Mouse (Mus musculus): ENCODE data around the gene Rpp21. TPM values are rescaled to one million over a fixed set of nuclear protein-coding genes. Genes with fewer than 3 reads are reported as not detected.
"Not testable (repeated sequence)": the region's sequence is repeated elsewhere in the genome, so short reads cannot be mapped to it uniquely, and the experiment has no call there.

Rpp21 gene
- polyA plus RNA-seq, 1 experiment from 2014 or later, result 73.2 TPM

- no peak overlapping the region for H3K4me2 ChIP-seq (ENCODE audit: low read depth, low read length)
- WGBS, result 33% methylated on average over 5 of the region's 5 CpGs
- no peak for ATAC-seq (replicated peaks; ENCODE audit: extremely low read depth, insufficient read depth, low FRiP score)
Measured at GRCm38 (mm10) chr17:36244031-36244430, 13.8 kb downstream of the Rpp21 start.

GRCm38 (mm10) chr17:36240637-36241213, 17.1 kb downstream of the Rpp21 start:
- no peak for ATAC-seq (replicated peaks; ENCODE audit: extremely low read depth, insufficient read depth, low FRiP score)
- H3K27ac ChIP-seq (ENCODE audit: low read length), result no peak overlapping the region
- H3K27me3 ChIP-seq (ENCODE audit: control insufficient read depth, insufficient read depth, low read length), result peaks cover 21% of the 10 kb centered on the region
- peaks cover 5% of the 10 kb centered on the region; the same call in 1 of the 2 replicates for H3K4me1 ChIP-seq (ENCODE audit: control insufficient read depth, insufficient read depth, low read length)
- H3K9ac ChIP-seq (ENCODE audit: low read length), result no peak overlapping the region
- 10% methylated on average over 5 of the region's 5 CpGs for WGBS
- no peaks in the 10 kb centered on the region for H3K36me3 ChIP-seq (ENCODE audit: control insufficient read depth, insufficient read depth)
- H3K9me3 ChIP-seq (replicated peaks; ENCODE audit: control insufficient read depth, low read length), result no peaks in the 10 kb centered on the region
- H3K4me3 ChIP-seq (ENCODE audit: low read length), result no peak overlapping the region
- H3K4me2 ChIP-seq (ENCODE audit: low read depth, low read length), result peak overlapping the region; percentile 10; the same call in 1 of the 2 replicates

More at GRCm38 (mm10) chr17:36244031-36244430, 13.8 kb downstream of the Rpp21 start:
- Histone ChIP-seq H3K9ac (ENCODE audit: low read length) (no peak overlapping the region), H3K27ac (ENCODE audit: low read length) (no peak overlapping the region), H3K9me3 (replicated peaks; ENCODE audit: control insufficient read depth, low read length) (no peaks in the 10 kb centered on the region), H3K36me3 (ENCODE audit: control insufficient read depth, insufficient read depth) (no peaks in the 10 kb centered on the region), H3K27me3 (ENCODE audit: control insufficient read depth, insufficient read depth, low read length) (peaks cover 7% of the 10 kb centered on the region; the same call in 1 of the 2 replicates), H3K4me3 (ENCODE audit: low read length) (no peak overlapping the region), H3K4me1 (ENCODE audit: control insufficient read depth, insufficient read depth, low read length) (no peaks in the 10 kb centered on the region)

GRCm38 (mm10) chr17:36237321-36237921, 20.4 kb downstream of the Rpp21 start:
- Histone ChIP-seq H3K4me1 (ENCODE audit: control insufficient read depth, insufficient read depth, low read length) (peaks cover 5% of the 10 kb centered on the region; the same call in 1 of the 2 replicates), H3K9me3 (replicated peaks; ENCODE audit: control insufficient read depth, low read length) (no peaks in the 10 kb centered on the region), H3K4me2 (ENCODE audit: low read depth, low read length) (peak overlapping the region; percentile 66), H3K4me3 (ENCODE audit: low read length) (peak overlapping the region; percentile 44), H3K9ac (ENCODE audit: low read length) (peak overlapping the region; percentile 59), H3K27ac (ENCODE audit: low read length) (no peak overlapping the region), H3K36me3 (ENCODE audit: control insufficient read depth, insufficient read depth) (no peaks in the 10 kb centered on the region), H3K27me3 (ENCODE audit: control insufficient read depth, insufficient read depth, low read length) (peaks cover 29% of the 10 kb centered on the region)
- WGBS, result 1% methylated on average over 27 of the region's 27 CpGs
- ATAC-seq (replicated peaks; ENCODE audit: extremely low read depth, insufficient read depth, low FRiP score), result peak; percentile 28; the same call in 1 of the 2 replicates

GRCm38 (mm10) chr17:36235300-36235699, 22.6 kb downstream of the Rpp21 start:
- peaks cover 34% of the 10 kb centered on the region for H3K27me3 ChIP-seq (ENCODE audit: control insufficient read depth, insufficient read depth, low read length)
- not testable (repeated sequence) for H3K9me3 ChIP-seq (replicated peaks; ENCODE audit: control insufficient read depth, low read length); H3K4me1 ChIP-seq (ENCODE audit: control insufficient read depth, insufficient read depth, low read length); H3K36me3 ChIP-seq (ENCODE audit: control insufficient read depth, insufficient read depth); H3K27ac ChIP-seq (ENCODE audit: low read length); H3K4me3 ChIP-seq (ENCODE audit: low read length); H3K9ac ChIP-seq (ENCODE audit: low read length); H3K4me2 ChIP-seq (ENCODE audit: low read depth, low read length); ATAC-seq (replicated peaks; ENCODE audit: extremely low read depth, insufficient read depth, low FRiP score)
- WGBS, result 14% methylated on average over 8 of the region's 9 CpGs

- WGBS, result 76% methylated on average over 5 of the region's 5 CpGs
- no peaks in the 10 kb centered on the region for H3K36me3 ChIP-seq (ENCODE audit: control insufficient read depth, insufficient read depth)
- no peak overlapping the region for H3K4me2 ChIP-seq (ENCODE audit: low read depth, low read length)
Measured at GRCm38 (mm10) chr17:36233572-36233971, 24.3 kb downstream of the Rpp21 start.

GRCm38 (mm10) chr17:36231318-36231717, 26.6 kb downstream of the Rpp21 start:
- no peak for ATAC-seq (replicated peaks; ENCODE audit: extremely low read depth, insufficient read depth, low FRiP score)
- no peak overlapping the region for H3K9ac ChIP-seq (ENCODE audit: low read length)
- H3K9me3 ChIP-seq (replicated peaks; ENCODE audit: control insufficient read depth, low read length), result no peaks in the 10 kb centered on the region
- whole genome bisulfite sequencing, result 6% methylated on average over 36 of the region's 36 CpGs
- peaks cover 34% of the 10 kb centered on the region for H3K27me3 ChIP-seq (ENCODE audit: control insufficient read depth, insufficient read depth, low read length)
- no peaks in the 10 kb centered on the region for H3K36me3 ChIP-seq (ENCODE audit: control insufficient read depth, insufficient read depth)
- no peak overlapping the region for H3K4me2 ChIP-seq (ENCODE audit: low read depth, low read length)
- H3K4me3 ChIP-seq (ENCODE audit: low read length), result no peak overlapping the region
- no peak overlapping the region for H3K27ac ChIP-seq (ENCODE audit: low read length)
- H3K4me1 ChIP-seq (ENCODE audit: control insufficient read depth, insufficient read depth, low read length), result no peaks in the 10 kb centered on the region

More at GRCm38 (mm10) chr17:36233572-36233971, 24.3 kb downstream of the Rpp21 start:
- H3K27ac ChIP-seq (ENCODE audit: low read length), result no peak overlapping the region
- no peaks in the 10 kb centered on the region for H3K9me3 ChIP-seq (replicated peaks; ENCODE audit: control insufficient read depth, low read length)
- H3K27me3 ChIP-seq (ENCODE audit: control insufficient read depth, insufficient read depth, low read length), result peaks cover 37% of the 10 kb centered on the region
- no peak for ATAC-seq (replicated peaks; ENCODE audit: extremely low read depth, insufficient read depth, low FRiP score)
- peaks cover 5% of the 10 kb centered on the region; the same call in 1 of the 2 replicates for H3K4me1 ChIP-seq (ENCODE audit: control insufficient read depth, insufficient read depth, low read length)
- no peak overlapping the region for H3K9ac ChIP-seq (ENCODE audit: low read length)
- H3K4me3 ChIP-seq (ENCODE audit: low read length), result no peak overlapping the region

GRCm38 (mm10) chr17:36229046-36229445, 28.8 kb downstream of the Rpp21 start:
- no peaks in the 10 kb centered on the region for H3K36me3 ChIP-seq (ENCODE audit: control insufficient read depth, insufficient read depth)
- no peak overlapping the region for H3K4me2 ChIP-seq (ENCODE audit: low read depth, low read length)
- H3K27ac ChIP-seq (ENCODE audit: low read length), result no peak overlapping the region
- no peak for ATAC-seq (replicated peaks; ENCODE audit: extremely low read depth, insufficient read depth, low FRiP score)
- 7% methylated on average over 5 of the region's 5 CpGs for WGBS
- H3K9me3 ChIP-seq (replicated peaks; ENCODE audit: control insufficient read depth, low read length), result no peaks in the 10 kb centered on the region
- H3K9ac ChIP-seq (ENCODE audit: low read length), result no peak overlapping the region
- no peak overlapping the region for H3K4me3 ChIP-seq (ENCODE audit: low read length)
- 0 out of 2 replicates have a peak, but pooled peaks cover 3% of the 10 kb centered on the region for H3K4me1 ChIP-seq (ENCODE audit: control insufficient read depth, insufficient read depth, low read length)
- H3K27me3 ChIP-seq (ENCODE audit: control insufficient read depth, insufficient read depth, low read length), result peaks cover 43% of the 10 kb centered on the region

GRCm38 (mm10) chr17:36226921-36227320, 30.9 kb downstream of the Rpp21 start:
- Histone ChIP-seq H3K9me3 (replicated peaks; ENCODE audit: control insufficient read depth, low read length) (no peaks in the 10 kb centered on the region), H3K36me3 (ENCODE audit: control insufficient read depth, insufficient read depth) (no peaks in the 10 kb centered on the region), H3K27ac (ENCODE audit: low read length) (no peak overlapping the region), H3K4me3 (ENCODE audit: low read length) (no peak overlapping the region), H3K27me3 (ENCODE audit: control insufficient read depth, insufficient read depth, low read length) (peaks cover 31% of the 10 kb centered on the region), H3K9ac (ENCODE audit: low read length) (no peak overlapping the region), H3K4me1 (ENCODE audit: control insufficient read depth, insufficient read depth, low read length) (0 out of 2 replicates have a peak, but pooled peaks cover 3% of the 10 kb centered on the region), H3K4me2 (ENCODE audit: low read depth, low read length) (no peak overlapping the region)
- no peak for ATAC-seq (replicated peaks; ENCODE audit: extremely low read depth, insufficient read depth, low FRiP score)
- 17% methylated on average over 8 of the region's 8 CpGs for WGBS

- H3K4me1 ChIP-seq (ENCODE audit: control insufficient read depth, insufficient read depth, low read length), result 0 out of 2 replicates have a peak, but pooled peaks cover 3% of the 10 kb centered on the region
- H3K27ac ChIP-seq (ENCODE audit: low read length), result no peak overlapping the region
- H3K9me3 ChIP-seq (replicated peaks; ENCODE audit: control insufficient read depth, low read length), result no peaks in the 10 kb centered on the region
- H3K4me2 ChIP-seq (ENCODE audit: low read depth, low read length), result peak overlapping the region; percentile 39
- no peak overlapping the region for H3K4me3 ChIP-seq (ENCODE audit: low read length)
- 5% methylated on average over 9 of the region's 9 CpGs for WGBS
- peaks cover 30% of the 10 kb centered on the region for H3K27me3 ChIP-seq (ENCODE audit: control insufficient read depth, insufficient read depth, low read length)
- H3K9ac ChIP-seq (ENCODE audit: low read length), result no peak overlapping the region
- H3K36me3 ChIP-seq (ENCODE audit: control insufficient read depth, insufficient read depth), result no peaks in the 10 kb centered on the region
- ATAC-seq (replicated peaks; ENCODE audit: extremely low read depth, insufficient read depth, low FRiP score), result peak; percentile 45; the same call in 1 of the 2 replicates
Measured at GRCm38 (mm10) chr17:36225231-36225824, 32.5 kb downstream of the Rpp21 start.

All from heart, embryonic 16.5 days (tissue).